Mouse (Mus musculus) kidney, postnatal 36 days (tissue): ENCODE measurements at regions not wholly inside any gene's neighbourhood (a gene's known extent, or its start where the extent isn't known, plus 50 kb on each side); places are given as distances from the start of the nearest gene placed in this dataset.

Experiments used
- DNase-seq, 2 experiments: peaks; one replicate each; pipeline ENCODE4 v3.0.0; 2021 to 2022; ENCODE audit warnings: mixed read lengths in 2 of 2

DNA sequence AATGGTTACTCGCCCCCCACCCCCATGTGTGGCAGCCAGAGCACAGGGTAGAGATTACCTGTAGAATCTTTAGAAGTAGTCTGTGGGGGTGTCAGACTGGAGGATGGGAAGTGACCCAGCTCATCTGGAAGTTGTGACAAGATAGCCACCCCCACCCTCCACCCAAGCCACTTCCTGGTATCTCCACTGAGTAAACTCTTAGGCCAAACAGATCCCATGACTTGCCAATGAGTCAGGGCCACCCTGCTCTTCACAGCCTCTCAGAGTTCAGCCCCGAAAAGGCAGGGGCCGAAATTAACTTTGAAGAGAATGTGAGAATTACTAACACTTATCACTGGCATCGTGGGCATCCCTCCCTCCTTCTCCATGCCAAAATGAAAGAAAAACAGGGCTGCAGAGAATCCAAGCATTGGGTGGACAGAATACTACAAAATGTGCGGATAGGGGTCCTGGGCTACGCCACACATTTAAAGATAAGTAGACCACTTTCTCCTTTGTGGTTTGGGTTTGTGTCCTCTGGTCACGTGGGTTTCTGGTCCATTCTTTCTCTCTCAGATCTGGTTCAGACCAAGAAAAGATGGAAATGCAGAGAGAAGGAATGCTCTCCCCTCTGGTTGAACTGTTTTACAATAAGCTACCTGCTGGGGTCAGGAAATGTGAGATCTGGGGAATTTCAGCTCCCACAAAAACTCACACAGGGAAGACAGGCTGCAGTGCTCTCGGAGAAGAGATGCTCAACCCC, 250.6 kb downstream of the Sox9 start:
- DNase-seq, result no peak

DNA sequence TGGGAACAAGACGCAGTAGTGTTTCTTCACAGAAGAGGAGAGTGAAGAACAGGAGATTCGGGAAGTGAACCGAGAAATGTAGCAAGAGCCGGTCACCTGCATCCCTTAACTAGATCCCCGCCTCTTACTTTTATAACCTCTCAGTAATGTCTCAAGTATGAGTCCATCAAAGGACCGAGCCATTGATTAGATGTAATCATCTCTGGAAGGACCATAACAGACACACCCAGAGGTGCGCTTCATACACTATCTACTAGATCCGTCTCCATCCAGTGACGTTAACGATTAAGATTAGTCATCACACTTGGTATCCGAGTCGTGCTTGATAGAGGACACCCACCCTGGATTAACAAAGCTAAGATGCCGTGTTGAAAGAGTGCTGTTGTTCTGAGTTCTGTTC, 252.9 kb downstream of the Sox9 start:
- DNase-seq, result no peak

DNA sequence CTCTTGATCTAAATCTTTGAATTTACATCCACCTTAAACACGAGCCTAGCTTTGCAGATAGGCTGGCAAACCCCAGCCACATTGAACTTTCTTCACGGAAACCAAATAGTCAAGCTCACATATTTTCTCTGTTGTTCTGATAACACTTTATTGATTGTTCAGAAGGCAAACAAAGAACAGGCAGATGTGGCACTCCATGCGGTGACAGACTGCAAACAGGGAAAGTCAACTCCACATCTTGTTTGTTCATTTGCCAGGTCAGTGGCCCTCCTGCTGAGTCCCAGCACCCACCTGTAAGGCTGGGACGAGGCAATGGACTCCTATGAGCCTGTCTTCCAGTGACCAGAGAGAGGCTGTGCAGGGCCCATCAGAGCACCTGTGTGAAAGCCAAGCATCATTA, 255.7 kb downstream of the Sox9 start:
- DNase-seq, result no peak

DNA sequence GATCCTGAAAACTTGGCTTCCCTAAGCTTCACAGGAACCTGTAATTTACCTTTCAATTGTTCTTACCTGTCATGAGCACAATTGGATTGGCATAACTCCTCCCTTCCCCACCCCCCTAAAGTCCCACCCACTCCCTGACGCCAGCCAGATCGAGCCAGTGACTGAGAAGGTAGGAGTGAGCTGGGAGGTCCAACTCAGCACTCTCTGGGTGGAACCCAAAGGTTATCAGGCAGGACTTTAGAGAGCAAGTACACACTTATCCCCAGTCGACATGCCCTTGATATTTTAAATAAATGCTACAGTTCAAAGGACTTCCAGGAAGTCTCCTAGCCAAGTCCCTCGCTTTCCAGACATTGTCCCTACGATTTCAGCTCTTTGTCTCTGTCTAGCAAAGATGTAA, 260.7 kb downstream of the Sox9 start:
- no peak for DNase-seq

DNA sequence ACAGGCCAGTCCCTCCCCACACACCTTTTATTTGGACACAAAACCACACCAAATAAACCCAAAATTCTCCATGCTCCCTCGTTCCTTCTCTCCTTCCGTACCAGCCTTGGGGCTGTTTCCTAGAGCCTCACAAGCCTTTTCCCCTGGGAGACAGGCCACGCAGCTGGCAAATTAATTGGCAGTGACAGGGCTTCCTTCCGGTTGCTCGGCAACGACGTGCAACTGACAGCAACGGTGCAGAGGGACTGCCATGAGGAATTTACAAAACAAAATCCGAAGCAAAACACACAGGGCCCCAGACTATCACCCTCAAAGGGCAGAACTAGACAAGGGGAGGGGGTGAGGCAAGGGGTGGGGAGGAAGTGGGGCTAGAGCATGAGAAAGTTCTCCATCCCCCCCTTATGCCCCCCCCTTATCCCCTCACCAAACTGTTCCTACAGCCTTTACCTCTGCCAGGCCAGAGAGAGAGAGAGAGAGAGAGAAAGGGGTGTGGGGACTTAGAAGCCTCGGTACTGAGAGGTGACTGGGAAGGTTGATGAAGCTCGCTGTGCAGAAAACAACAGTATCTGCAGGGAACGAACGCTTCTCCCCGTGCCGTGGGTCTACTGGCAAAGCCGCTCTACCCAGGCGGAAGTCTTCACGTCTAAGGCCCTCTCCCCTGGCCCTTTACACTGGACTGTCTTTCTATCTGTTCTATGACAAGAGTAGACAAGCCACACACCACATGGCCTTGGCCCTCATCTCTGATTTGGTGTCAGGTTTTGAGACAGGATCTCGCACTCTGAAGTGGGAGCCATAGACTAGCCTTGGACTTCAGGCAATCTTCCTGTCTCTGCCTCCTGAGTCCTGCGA, 264.4 kb downstream of the Sox9 start:
- peak; percentile 34 to 58 for DNase-seq

DNA sequence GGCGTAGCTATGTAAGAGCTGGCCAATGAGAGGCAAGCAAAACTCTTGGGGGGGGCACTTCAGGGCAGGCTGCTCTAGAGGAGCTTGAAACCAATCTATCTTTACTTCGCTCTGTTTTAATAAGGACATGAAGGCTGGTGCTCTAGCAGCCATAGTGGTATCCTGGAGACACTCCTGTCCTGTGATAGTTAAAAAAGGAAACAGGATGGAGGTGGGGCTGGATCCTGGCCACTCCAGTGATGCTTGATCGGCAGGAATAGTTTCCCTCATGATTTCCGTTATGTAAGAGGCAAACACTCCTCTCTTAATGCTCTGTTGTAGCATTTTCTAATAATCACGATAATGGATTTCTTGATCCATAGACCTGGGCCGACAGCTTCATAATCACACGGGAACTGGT, 266.1 kb downstream of the Sox9 start:
- peak; percentile 35 to 40 for DNase-seq

DNA sequence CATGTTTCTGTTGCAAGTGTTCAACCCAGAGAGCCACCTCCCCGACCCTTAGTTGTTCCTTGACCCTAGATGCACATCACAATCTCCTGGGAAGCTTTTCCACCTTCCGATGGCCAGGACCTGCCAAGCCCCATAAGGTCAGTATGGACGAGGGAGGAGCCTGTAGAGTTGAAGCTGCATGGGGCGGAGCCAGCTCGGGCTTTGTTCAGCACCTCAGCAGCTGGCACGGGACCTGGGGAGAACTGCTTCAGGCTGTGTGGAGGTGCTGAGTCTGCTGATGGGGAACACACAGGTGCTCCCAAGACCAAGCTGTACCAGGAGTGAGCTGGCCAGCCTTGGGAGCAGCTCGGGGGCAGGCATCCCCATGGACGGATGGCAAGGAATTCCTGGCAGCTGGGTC, 267.6 kb downstream of the Sox9 start:
- DNase-seq, result peak in 1 of 2 experiments; percentile 21

DNA sequence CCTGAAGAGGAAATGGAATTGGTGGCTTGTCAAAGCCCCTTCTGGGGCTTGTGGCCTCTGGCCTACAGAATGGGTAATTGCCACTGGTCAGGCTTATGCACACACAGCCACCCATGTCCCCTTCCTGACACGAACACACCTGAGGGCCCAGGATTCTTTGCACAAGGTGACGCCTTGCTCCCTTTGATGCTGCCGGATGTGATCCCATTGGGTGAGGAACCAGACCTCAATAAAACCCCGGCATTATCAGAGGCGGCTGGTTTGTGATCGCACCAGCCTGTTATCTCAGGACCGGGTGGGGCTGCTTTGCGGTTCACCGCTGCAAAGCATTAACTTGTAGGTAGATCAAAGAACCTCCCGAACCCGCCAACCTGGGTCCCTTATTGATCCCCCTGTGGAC, 270.5 kb downstream of the Sox9 start:
- DNase-seq, result no peak

DNA sequence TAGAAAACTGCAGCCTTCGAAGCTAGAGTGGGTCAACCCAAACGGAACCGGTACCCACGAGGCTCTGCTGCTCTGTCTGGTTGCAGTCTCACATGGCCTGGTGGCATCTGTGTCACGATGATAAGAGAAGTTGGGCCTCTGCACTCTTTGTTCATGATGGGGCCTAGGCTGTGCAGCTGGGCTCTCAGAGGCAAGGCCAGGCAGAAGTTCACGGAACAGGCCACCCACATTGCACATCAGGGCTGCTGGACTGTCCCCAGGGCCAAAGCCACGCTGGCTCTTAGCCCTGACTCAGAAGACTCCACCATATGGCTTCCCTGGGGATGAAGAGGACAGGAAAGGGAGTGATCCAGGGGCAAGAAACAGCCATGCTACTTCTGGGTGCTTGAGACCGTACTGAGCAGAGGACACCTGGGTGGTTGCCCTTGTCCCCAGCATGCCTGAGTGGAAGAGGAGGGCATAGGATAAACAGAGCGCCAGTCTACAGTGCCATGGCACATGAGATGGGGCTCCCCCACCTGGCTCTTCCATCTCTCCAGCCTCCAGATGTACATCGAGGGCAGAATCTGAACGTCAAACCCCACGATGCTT, 274.1 kb downstream of the Sox9 start:
- DNase-seq, result no peak

DNA sequence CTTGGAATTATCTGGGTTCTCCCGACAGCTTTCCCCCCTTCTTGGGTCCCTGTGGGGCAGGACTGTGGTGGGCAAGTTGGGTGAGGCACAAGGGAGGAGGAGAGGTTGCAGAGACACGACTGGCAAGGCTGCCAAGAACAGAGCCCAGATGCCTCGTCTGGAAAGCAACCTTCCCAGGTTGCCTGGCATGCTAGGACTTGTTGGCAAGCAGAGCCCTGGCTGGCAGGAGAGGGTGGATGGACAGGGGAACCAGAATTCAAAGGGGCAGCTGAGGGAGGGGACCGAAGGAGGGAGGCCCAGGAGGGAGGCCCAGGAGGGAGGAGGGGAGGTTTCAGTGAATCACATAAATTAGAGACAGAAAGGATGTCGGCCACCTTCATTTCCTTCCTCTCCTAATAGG, 274.8 kb downstream of the Sox9 start:
- DNase-seq, result peak in 1 of 2 experiments; percentile 15

DNA sequence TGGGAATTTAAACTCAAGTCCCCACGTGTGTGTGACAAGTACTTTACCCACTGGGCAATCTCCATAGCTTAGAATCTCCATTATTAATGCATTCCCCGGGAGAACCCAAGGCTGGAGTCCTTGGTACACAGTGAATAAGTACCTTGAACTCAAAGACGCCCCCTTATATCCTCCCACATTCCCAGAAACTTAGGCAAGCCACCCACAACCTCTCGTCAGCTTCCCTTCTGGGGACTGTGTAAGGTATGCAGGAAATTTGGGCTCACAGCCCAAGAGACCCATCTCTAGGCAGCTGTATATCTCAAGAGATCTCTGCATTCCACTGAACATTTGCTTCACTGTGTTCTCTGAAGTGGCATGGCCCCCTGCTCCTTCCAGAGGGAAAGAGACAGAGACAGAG, 288.3 kb downstream of the Sox9 start:
- DNase-seq, result no peak

DNA sequence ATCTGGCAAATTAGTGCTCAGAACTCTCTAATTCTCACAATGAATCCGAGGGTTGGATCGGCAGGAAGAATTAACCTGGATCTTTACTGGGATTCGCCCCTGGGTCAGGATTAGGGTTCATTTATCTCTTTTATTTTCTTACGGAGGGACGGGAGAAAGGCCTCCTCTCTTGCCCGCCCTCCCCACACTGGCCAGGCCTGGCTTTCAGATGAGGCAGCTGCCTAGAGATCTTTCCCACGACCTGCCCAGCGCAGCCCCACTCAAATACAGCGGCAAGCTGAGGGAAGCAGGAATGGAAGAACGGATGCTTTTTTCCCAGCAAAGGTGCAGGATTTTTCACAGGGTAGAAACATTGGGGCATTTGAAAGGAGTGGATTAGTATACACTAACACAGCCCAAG, 289.9 kb downstream of the Sox9 start:
- DNase-seq, result no peak

DNA sequence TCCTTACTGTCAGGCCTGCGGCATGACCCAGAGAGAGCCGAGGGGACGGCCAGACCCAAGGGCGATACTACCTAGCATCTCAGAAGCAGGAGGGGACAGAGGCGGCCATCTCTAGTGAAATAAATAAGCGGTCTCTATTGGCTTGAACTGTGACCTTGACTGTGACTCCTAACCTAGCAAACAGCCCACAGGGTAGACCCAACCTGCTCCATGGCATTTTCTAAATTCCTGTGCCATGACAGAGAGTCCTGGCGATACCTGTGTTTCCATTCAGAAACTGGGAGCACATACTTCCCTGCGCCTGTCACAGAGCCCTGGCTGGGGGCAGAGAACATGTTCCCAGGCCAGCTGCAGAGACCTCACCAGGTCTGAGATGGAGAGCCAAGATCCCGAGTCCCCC, 292.3 kb downstream of the Sox9 start:
- DNase-seq, result peak in 1 of 2 experiments; percentile 27

DNA sequence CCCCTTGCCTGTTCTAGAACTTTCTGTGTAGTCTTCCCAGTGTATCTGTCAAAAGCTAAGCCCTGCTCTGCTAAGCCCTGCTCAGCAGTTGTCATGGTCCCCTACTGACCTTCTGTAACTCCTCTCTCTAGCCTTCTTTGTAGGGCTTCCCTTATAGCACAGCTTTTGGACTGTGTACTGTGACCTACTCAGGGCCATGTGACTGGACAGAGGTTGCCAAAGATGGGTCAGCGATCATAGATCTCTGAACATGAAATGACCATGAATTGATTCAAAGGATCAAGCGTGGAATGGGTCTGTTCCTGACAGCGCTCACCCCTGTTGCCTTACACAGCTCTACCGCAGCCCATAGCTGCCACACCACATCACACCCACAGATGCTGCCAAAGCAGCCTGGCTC, 294.3 kb downstream of the Sox9 start:
- DNase-seq, result peak; percentile 19 to 47

DNA sequence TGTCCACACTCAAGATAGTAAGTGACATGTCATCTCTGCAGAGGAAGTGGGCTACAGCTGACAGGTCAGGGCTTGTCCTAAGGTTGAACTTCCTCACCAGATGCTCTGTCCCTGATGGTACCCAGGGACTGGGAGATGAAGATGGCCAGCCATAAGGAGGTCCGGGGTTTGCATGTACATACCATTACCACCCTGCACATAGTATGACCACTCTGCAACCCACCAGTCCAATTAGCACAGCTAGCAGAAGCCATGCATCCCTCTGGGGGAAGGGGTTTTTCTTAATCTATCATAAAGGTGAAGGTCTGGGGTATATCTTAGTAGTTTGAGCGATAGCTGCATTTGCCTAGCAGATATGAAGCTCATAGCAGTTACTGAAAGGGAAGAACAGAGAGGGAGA, 298.3 kb downstream of the Sox9 start:
- no peak for DNase-seq

DNA sequence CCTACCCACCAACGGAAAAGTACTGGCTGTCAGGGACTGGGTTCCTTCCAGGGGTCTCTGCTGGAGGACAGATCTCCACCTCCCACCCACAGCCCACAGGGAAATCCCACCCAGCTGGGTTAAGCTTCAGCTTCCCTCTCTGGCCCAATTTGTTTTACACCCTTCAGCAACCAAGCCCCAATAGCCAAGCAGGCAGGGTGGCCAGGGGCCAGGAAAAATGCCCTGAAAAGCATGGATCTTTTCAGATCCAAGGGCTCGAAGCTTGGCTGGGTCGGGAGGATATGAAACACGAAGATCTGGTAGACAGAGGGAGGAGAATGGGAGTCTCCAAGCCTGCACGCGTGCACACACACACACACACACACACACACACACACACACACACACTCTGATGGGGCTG, 302.4 kb downstream of the Sox9 start:
- no peak for DNase-seq

DNA sequence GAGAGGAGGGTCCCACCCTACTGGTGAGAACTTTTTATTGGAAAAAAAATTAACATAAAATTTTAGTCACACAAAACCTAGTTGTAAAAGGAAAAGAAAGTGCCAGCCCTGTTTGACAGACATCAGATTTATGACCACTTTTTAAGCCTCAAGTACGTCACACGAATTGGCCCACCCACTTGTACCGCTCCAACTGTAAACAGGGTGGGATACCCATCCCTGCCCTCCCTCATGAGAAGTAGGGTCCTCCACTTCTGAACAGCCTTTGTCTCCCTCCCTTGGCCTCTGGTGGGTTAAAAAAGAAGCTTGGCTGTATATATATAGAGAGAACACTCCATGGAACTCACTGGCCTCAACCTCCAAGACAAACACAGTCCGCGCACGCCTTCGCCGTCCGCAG, 303.5 kb downstream of the Sox9 start:
- no peak for DNase-seq

DNA sequence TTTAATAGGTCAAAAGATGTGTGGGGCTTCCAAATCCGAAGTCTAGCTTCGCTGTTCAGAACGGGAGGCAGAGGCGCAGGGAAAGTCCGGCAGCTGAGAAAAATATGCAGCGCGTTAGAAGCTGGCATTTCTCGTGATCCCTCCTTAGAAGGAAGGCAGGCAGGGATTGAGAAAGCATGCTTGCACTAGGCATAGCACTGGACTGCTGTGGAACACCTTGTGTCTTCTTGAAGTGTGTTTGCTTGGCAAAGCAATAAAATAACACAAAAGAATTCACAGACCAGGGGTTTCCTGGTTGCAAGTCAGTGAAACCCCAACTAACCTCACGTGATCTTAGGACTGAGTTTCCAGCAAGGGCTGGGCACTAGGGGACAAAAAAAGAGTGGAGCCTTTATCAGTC, 305.1 kb downstream of the Sox9 start:
- DNase-seq, result no peak

DNA sequence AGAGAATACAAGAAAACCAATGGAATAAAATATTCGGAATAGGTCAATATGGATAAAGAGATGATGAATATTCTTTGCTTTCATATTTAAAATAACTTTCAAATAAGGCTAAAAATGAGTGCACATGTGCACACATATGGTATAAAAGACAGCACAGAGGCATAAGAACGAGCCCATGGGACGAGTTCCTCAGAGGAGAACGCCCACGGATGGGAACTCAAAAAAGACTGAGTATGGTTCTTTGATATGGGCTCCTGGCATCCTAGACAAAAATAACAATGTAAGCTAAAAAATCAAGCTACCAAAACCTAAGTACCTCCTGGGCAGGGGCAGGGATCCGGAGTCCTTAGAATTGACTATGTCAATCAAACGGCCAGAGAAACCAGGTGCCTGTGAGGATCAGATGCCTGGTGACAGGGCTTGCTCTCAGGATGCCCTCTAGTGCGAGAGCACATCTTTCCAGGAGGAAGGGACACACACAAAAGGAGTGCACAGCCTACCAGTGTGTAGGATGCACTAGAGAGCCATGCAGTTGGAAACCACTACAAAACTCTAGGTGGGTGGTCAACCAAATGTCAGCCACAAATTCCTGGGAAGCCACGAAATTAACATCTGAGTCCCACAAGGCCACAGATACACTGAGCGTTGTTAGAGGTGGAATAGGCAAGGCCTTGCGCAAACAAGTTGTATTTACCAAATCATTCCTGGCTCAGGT, 307.8 kb downstream of the Sox9 start:
- no peak for DNase-seq

DNA sequence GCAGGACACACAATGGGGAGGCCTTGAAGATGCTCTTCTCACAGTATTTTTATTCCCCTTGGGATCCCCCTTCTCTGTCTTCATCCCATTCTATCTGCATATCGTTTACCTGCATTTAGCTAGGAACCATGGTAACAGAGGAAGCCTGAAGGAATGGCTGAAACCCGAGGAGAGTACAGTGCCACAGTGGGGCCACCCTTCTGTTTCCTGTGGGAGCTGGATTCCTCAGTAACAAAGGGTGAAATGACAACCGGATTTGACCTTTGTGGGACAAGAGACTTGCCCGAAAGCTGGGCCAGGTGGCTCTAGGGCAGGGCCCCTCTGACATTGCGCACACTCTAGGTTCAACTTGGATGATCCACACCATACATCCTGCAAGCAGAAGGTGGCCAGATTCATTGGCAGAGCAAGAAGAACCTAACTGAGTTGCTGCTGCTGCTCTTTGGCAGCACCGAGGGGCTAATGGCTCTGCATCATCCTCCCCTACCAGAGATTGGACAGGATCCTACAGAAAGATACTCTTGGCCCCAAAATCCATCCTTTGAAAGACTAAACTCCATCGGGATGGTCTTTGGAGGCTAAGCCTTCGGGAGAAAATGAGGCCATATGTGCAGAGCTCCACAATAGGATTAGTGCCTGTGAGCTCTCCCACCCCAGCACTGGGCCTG, 310.0 kb downstream of the Sox9 start:
- no peak for DNase-seq

DNA sequence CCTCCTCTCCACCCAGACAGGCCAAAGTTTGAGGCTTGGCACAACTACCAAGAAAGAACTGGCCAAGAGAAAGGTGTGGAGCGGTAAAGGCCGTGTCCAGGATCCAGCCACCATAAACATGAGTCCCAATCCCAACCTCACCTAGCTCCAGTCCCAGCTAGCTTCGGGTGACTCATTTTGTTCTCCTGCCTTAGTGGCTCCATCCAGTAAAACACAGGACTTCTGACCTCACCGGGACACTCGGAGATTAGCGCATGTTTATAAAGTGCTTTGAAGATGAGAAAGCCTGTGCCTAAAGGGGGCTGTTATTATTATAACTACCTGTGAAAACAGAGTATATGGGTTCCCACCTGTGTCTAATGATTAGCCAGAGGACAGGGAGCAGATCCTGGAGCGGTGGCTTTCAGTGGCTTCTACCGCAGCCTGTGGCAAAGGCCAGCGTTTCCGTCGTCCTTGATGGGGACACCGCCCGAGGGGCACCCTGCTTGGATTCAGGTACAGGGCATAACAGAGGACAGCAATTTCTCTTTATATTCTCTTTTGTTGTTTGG, 311.9 kb downstream of the Sox9 start:
- DNase-seq, result no peak

DNA sequence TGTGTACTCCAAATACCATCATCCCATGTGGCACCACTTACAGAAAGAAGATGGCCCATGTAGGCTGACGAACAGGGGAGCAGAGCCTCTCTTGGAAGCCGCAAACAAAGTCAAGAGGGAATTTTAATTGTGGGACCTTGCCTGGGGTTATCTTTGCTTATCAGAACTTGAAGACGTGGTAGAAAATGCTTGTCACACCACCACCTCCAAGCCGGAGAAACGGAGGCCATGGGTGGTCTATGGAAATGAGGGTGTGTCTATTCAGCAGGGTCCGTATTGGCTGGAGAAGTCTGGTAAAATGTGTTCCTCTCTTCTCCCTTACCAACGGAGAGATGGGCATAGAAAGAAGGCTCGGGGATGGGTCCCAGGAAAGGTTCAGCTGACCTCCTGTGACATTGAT, 313.6 kb downstream of the Sox9 start:
- no peak for DNase-seq
